Mouse (Mus musculus) splenic B cell, adult 2 months (primary cell): ENCODE measurements around the gene Anks6.

ENCODE experiments used
- DNase-seq: peaks from one replicate; pipeline ENCODE4 v3.0.0-alpha.2; 2011; ENCODE audit warnings: low read depth, low spot score
- H3K27me3 ChIP-seq: 2 replicates; pipeline ENCODE4 v1.6.1; 2012; ENCODE audit warnings: mild to moderate bottlenecking, low read length, moderate library complexity, mixed read lengths; ENCODE audit not compliant: control insufficient read depth, poor library complexity, insufficient read depth, severe bottlenecking
- H3K36me3 ChIP-seq: 2 replicates; pipeline ENCODE4 v1.6.1; 2012; ENCODE audit warnings: mild to moderate bottlenecking, low read length, moderate library complexity, mixed read lengths; ENCODE audit not compliant: control insufficient read depth, poor library complexity, insufficient read depth, severe bottlenecking

Gene Anks6

DNA sequence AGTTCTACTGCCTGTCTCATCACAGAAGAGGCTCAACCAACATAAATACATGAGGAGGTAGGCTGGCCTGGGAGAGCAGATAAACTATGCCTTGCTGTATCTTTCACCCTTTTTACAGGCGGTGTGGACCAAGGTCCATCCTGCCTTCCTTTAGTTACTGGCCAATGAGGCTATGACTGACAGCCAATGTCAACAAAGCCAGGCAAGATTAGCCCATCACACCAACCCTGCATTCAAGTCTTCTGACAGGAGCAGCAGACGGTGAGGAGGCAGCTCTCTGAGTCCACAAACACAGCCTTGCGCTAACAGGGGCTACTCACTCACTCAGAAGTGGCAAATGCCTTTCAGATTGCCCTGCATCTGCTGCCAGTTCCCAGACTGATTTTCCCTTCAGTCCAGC, 69.0 kb downstream of the Anks6 start:
- H3K27me3 ChIP-seq = no peaks in the 10 kb centered on the region; the same call in 1 of the 2 replicates
- no peak for DNase-seq
- H3K36me3 ChIP-seq = no peaks in the 10 kb centered on the region

DNA sequence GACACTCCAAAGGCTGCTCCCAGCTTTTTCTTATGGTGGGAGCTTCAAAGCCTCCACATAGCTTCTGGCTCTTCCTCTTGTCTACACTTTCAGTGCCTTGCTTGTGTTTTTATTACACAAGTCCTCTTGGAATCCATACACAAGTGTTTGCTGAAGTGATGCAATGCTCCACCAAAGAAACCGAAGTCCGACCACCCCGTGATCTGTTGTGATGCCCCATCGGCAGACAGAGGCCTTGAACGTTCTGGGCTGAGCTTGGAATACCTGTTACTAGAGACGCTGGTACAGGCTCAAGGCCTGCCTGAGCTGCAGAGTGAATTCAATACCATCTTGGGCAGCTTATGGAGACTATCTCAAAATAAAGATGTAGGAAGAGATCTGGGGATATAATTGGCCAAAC, 69.4 kb downstream of the Anks6 start:
- no peaks in the 10 kb centered on the region for H3K36me3 ChIP-seq
- no peaks in the 10 kb centered on the region; the same call in 1 of the 2 replicates for H3K27me3 ChIP-seq
- DNase-seq = no peak

DNA sequence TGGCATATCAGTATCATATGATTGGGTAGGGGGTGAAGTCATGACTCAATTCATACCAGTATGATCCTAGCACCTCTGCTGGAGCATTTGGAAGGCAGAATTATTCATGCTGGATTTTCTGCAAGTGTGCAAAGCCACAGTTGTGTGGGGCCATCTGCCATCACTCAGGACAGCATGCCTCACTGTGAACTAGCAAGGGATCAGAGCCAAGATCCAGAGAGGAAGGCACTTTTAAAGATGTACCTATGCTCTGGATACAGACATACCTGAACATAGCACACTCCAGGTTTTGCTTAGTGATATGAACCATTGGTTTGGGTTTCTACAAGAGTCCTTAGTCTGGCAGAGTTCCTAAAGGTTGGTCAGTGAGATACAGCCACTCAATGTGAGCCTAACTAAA, 71.2 kb downstream of the Anks6 start:
- H3K36me3 ChIP-seq = no peaks in the 10 kb centered on the region
- DNase-seq = no peak
- H3K27me3 ChIP-seq = no peaks in the 10 kb centered on the region

DNA sequence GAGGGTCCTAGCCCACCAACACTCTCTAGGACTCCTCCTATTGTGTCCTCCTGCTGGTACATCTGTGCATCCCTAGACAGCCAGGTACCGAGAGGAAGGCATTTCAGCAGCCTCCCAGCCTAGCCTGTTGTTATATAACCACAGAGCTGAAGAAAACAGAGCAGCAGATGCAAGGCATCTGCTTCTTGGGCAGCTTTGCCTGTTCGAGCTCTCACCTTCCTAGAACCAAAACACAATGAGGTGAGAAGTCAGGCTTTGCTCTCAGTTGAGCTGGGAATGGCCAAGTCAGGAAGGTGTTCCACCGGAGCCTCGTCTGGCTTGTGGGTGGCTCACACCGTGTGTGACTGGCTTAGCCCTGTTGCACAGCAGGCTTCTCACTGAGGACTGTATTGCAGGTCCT, 74.3 kb downstream of the Anks6 start:
- H3K36me3 ChIP-seq = no peaks in the 10 kb centered on the region
- DNase-seq = no peak
- H3K27me3 ChIP-seq = no peaks in the 10 kb centered on the region

- H3K36me3 ChIP-seq = no peaks in the 10 kb centered on the region
- H3K27me3 ChIP-seq = no peaks in the 10 kb centered on the region
- no peak for DNase-seq
Observed at GRCm38 (mm10) chr4:46982094-46982493, 75.1 kb downstream of the Anks6 start.

GRCm38 (mm10) chr4:46978371-46978770, 78.9 kb downstream of the Anks6 start:
- H3K36me3 ChIP-seq = no peaks in the 10 kb centered on the region
- peak; percentile 45 for DNase-seq
- H3K27me3 ChIP-seq = no peaks in the 10 kb centered on the region

GRCm38 (mm10) chr4:46977161-46977560, 80.1 kb downstream of the Anks6 start:
- DNase-seq = no peak
- H3K27me3 ChIP-seq = no peaks in the 10 kb centered on the region
- no peaks in the 10 kb centered on the region for H3K36me3 ChIP-seq

GRCm38 (mm10) chr4:46976671-46977071, 80.6 kb downstream of the Anks6 start:
- no peak for DNase-seq
- no peaks in the 10 kb centered on the region for H3K27me3 ChIP-seq
- no peaks in the 10 kb centered on the region for H3K36me3 ChIP-seq

- Histone ChIP-seq H3K27me3 (no peaks in the 10 kb centered on the region), H3K36me3 (no peaks in the 10 kb centered on the region)
- DNase-seq = no peak
Observed at GRCm38 (mm10) chr4:46973322-46973721, 83.9 kb downstream of the Anks6 start.

DNA sequence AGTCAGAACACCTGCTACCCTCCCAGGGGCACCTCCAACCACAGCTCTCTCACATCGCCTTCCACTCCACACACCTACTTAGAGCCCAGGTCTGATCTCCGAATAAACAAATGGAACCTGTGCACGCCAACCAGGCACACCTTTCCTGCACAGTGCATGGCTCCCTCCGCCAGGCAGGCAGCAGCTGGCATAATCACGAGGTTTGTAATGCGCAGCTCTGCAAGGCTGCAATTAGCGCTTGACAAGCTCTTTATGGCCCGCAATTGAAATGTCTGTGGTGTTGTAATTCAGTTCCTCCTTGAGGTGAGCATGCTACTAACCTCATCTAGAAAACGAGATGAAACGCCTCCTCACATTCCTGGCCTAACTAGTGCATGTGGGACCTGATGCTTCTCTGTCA, 89.2 kb downstream of the Anks6 start:
- Histone ChIP-seq H3K27me3 (no peaks in the 10 kb centered on the region), H3K36me3 (no peaks in the 10 kb centered on the region)
- DNase-seq = no peak

DNA sequence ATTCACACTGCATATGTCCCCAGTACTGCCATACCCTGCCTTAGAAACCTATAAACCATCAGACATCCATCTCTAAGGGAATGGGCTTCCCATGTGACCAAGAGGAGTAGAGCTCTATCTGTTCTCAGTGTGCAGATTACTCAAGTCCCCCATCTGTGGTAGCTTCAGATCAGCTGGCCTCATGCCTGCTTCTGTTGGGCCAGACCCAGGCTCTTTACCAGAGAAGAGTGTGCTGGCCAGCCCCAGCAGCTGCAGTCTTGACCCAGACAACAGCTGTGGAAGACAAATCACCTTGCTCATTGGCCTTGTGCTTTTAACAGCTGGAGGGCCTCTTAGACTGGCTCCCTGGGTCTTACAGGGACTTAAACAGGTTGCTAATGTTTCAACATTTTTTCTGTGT, 90.7 kb downstream of the Anks6 start:
- Histone ChIP-seq H3K36me3 (no peaks in the 10 kb centered on the region), H3K27me3 (no peaks in the 10 kb centered on the region)
- no peak for DNase-seq
